Mouse (Mus musculus) lung, adult 10 weeks (tissue): ENCODE data around the gene Olfr1132. TPM values are rescaled to one million over a fixed set of nuclear protein-coding genes. Genes with fewer than 3 reads are reported as not detected.

Source experiments
- polyA plus RNA-seq: library from polyadenylated mRNA; stranded (reverse); fragments of 350-450 nt; fragmentation: Illumina TruSeq; extraction: RNeasy Lipid Tissue Mini Kit (QIAGEN cat#74804); gene quantifications from one replicate; pipeline ENCODE4 v1.2.3, GENCODE M21; 2014; ENCODE audit warnings: low read depth, low replicate concordance; ENCODE audit not compliant: insufficient read depth

The Olfr1132 gene
- polyA plus RNA-seq: not detected

DNA sequence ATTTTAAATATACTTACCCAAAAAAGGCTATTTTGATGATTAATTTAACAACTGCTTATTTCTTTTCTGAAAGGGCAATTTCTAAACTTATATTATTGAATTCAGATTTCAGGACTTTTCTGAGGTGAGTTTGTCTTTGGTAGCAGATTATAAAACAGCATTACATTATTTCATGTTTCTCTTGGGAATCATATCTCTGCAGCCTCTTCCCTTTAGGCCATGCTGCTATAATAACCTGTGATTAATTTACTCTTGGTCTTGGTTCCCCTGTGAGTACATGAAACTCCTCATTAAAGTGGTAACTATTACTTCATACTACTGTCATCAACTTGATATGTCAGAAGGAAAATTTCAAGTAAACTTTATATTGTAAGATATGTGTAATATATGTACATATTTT, at the start of gene Olfr1132:
TSS of gene Olfr1132 (minus strand) at position 101 of the 400 bp plus-strand sequence.

DNA sequence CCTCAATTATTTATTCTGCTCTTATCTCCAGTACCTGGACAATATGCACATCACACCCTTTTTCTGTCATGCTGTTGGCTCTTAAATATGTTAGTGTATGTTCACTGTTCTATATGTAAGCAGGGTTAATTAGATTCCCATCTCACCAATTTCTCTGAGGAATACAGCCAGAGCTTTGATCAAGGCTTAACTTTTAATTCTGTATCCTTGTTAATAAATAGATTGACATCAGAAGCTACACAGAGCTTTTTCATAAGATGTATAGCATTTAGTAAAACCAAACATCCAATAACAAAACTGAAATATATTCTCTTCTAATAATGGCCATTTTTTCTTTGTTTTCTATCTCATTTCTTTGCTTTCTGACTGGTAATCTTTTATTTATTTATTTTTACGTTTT, 36.2 kb upstream of the Olfr1132 start, which contains the start of gene Olfr1135:
TSS of gene Olfr1135 (minus strand) at position 101 of the 400 bp plus-strand sequence.

DNA sequence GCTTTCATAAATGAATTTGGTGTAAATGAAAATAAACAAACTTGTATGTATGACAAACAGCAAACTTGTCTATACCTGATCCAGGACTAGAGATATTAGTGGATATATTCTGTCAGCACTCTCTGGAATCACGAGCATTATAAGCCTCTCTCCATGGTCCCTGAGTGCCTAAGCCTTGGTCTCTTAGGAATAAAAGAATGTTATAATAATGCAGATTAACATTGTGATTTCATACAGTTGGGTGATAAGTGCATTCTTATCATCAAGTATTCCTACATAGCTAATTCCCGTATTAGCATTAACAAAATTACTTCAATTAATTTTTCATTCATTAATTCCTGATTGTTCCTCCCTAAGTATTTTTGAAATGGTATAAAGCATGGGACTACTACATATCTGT, 21.0 kb upstream of the Olfr1132 start, which contains the start of gene Olfr1134:
TSS of gene Olfr1134 (minus strand) at position 101 of the 400 bp plus-strand sequence.

DNA sequence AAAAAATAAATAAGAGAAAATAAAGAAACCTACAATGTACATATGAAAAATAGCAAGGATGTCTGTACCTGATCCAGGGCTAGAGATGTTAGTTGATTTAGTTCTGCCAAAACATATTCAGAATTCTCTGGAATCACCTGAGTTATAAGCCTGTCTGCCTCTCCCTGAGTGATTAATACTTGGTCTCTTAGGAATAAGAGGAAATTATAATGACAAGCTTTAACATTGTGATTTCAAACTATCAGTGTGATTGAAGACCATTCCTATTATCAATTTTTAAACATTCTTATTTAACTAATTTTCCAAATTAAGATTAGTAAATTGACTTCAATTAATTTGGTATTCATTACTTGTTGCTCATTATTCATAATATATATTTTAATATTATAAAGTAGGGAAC, 9.9 kb upstream of the Olfr1132 start, which contains the start of gene Olfr1133:
TSS of gene Olfr1133 (minus strand) at position 101 of the 400 bp plus-strand sequence.

DNA sequence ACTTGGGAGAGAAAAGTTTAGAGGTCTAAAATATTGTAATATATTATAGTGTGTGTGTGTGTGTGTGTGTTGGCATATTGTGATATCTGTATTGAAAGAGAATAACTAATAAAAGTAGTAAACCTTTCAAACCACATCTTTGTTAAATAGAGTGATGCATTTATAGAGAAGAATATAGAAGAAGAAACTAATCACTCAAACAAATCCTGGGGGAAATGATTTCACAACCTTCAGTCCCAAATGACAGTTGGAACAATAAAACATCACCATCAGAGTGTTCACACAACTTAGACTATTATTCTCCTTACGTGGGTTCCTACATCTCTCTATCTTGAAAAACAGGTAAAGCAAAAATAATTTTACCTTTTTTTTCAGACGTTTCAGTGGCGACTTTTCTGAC, 10.5 kb downstream of the Olfr1132 start, which contains the start of gene Olfr1131:
TSS of gene Olfr1131 (plus strand) at position 301 of the 400 bp plus-strand sequence.

DNA sequence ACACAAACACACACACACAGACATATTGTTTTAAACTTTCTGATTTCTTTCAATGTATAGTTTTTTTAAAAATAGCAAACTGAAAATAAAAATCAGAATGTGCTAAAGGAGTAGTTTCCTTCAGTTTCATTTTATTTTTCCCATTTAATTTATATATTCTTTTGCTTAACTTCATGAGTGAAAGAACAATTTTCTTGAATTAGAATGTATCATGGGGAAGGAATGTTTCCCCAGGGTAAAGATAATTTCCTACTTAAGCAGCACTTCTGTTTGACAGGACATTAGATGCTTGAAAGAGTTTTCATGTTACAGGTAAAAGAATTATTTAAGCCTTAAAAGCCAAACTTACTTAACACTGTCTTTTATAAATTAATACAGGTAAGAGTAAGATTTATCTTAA, 31.4 kb downstream of the Olfr1132 start, which contains the start of gene Olfr1130:
TSS of gene Olfr1130 (plus strand) at position 301 of the 400 bp plus-strand sequence.

Other genes starting within 250 kb of the Olfr1132 start
- gene Olfr1123, start 220.9 kb downstream of the Olfr1132 start, polyA plus RNA-seq: not detected
- not detected for gene Olfr1124, start 207.3 kb downstream of the Olfr1132 start, polyA plus RNA-seq
- not detected for gene Olfr1126, start 183.6 kb downstream of the Olfr1132 start, polyA plus RNA-seq
- not detected for gene Pramel7, start 140.4 kb downstream of the Olfr1132 start, polyA plus RNA-seq
- not detected for gene Pramel6, start 131.0 kb downstream of the Olfr1132 start, polyA plus RNA-seq
- not detected for gene Olfr153, start 105.7 kb downstream of the Olfr1132 start, polyA plus RNA-seq
- gene Olfr1128, start 92.0 kb downstream of the Olfr1132 start, polyA plus RNA-seq: not detected
- gene Olfr1129, start 63.6 kb downstream of the Olfr1132 start, polyA plus RNA-seq: not detected
- gene Olfr1130, start 31.3 kb downstream of the Olfr1132 start, polyA plus RNA-seq: not detected
- gene Olfr1131, start 10.4 kb downstream of the Olfr1132 start, polyA plus RNA-seq: not detected
- gene Olfr1133, start 9.8 kb upstream of the Olfr1132 start, polyA plus RNA-seq: not detected
- not detected for gene Olfr1134, start 20.9 kb upstream of the Olfr1132 start, polyA plus RNA-seq
- gene Olfr1135, start 36.1 kb upstream of the Olfr1132 start, polyA plus RNA-seq: not detected
- not detected for gene Olfr1136, start 56.4 kb upstream of the Olfr1132 start, polyA plus RNA-seq
- not detected for gene Olfr1137, start 75.6 kb upstream of the Olfr1132 start, polyA plus RNA-seq
- not detected for gene Olfr1138, start 102.4 kb upstream of the Olfr1132 start, polyA plus RNA-seq
- gene Olfr1140, start 106.2 kb upstream of the Olfr1132 start, polyA plus RNA-seq: not detected
- gene Olfr1141, start 116.5 kb upstream of the Olfr1132 start, polyA plus RNA-seq: not detected
- not detected for gene Olfr152, start 141.9 kb upstream of the Olfr1132 start, polyA plus RNA-seq
- gene Olfr1143, start 163.1 kb upstream of the Olfr1132 start, polyA plus RNA-seq: not detected
- gene Olfr1145, start 172.3 kb upstream of the Olfr1132 start, polyA plus RNA-seq: not detected
- not detected for gene Olfr1148, start 193.0 kb upstream of the Olfr1132 start, polyA plus RNA-seq
- gene Olfr1150-ps1, start 206.5 kb upstream of the Olfr1132 start, polyA plus RNA-seq: not detected
- gene Olfr1151, start 218.3 kb upstream of the Olfr1132 start, polyA plus RNA-seq: not detected
- not detected for gene Olfr1152, start 229.0 kb upstream of the Olfr1132 start, polyA plus RNA-seq